Mouse (Mus musculus): ENCODE measurements at regions not wholly inside any gene's neighbourhood (a gene's known extent, or its start where the extent isn't known, plus 50 kb on each side); places are given as distances from the start of the nearest gene placed in this dataset.

DNA sequence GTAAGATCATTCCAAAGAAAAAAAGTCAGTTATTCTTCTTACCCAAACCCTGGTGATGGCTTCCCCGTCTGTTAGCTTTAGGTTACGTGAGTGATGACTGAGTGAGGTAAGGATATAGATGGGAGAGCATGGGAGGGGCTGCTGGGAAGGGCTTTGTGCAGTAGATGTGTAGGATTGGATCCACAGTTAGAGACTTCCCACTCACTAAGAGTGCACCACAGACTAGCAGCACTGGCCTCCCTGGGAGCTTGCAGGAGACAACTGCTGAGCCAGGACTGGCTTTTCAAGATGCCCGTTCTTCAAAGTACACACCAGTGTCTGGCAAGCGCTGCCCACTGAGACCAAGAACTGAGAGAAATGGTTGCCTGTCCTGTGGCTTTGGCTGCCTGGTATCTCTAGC, 62.0 kb upstream of the Ifne start:
- no peak for DNase-seq (ENCODE audit: low spot score in 2 of 2)

GRCm38 (mm10) chr4:88940670-88941069, 60.7 kb upstream of the Ifne start:
- DNase-seq (ENCODE audit: low spot score in 2 of 2): no peak

GRCm38 (mm10) chr4:88939397-88939796, 59.4 kb upstream of the Ifne start:
- DNase-seq (ENCODE audit: low spot score in 2 of 2): no peak

GRCm38 (mm10) chr4:88938712-88939032, 58.7 kb upstream of the Ifne start:
- no peak for DNase-seq (ENCODE audit: low spot score in 2 of 2)

- peak; percentile 24 to 46 for DNase-seq (ENCODE audit: low spot score in 2 of 2)
Measured at GRCm38 (mm10) chr4:88937866-88938711, 58.1 kb upstream of the Ifne start.

GRCm38 (mm10) chr4:88936976-88937375, 57.0 kb upstream of the Ifne start:
- no peak for DNase-seq (ENCODE audit: low spot score in 2 of 2)

GRCm38 (mm10) chr4:88935901-88936300, 55.9 kb upstream of the Ifne start:
- no peak for DNase-seq (ENCODE audit: low spot score in 2 of 2)

DNA sequence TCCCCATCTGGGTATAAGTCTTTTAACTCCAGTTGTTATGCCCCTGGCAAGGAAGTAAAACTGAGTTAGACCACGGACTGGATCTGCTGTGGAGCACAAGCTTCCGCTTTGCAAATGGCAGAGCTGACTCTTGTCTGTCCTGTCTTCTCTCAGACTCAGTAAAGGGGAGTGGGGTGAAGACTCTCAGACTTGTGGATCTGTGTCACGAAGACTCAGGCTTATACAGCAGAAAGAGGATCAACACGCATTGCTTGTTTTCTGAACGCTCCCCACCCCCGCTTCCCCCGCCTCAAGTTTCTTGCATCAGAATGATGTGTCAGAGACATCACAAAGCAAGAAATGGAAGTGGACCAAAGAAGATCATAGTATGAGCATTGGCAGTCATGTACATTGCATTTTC, 55.3 kb upstream of the Ifne start:
- no peak for DNase-seq (ENCODE audit: low spot score in 2 of 2)

GRCm38 (mm10) chr4:88934266-88935025, 54.4 kb upstream of the Ifne start:
- no peak for DNase-seq (ENCODE audit: low spot score in 2 of 2)

DNA sequence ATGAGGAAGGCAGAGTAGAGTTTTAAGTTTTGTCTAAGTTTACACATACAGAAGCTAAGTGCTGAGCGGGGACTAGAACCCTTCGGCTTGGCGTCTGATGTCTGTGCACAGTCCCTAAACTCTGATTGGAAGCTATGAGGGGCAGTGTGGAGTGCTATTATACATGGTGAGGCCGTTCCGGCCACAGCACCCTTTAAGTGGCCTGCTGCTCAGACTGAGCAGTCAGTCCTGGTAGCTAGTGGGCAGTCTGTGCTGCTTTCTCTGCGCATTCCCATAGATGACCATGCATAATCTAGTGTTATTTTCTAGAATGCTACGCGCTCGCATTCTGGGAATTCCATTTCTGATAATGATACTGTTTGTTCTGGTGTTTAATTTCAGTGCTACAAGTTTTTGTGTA, 51.2 kb upstream of the Ifne start:
- no peak for DNase-seq (ENCODE audit: low spot score in 2 of 2)

Data from cerebellum, postnatal 4 days (tissue).